Mouse (Mus musculus): ENCODE measurements at regions not wholly inside any gene's neighbourhood (a gene's known extent, or its start where the extent isn't known, plus 50 kb on each side); places are given as distances from the start of the nearest gene placed in this dataset.

GRCm38 (mm10) chr2:169319521-169319920 is 268.0 kb downstream of the Gm11011 start:
- no peak for DNase-seq

DNA sequence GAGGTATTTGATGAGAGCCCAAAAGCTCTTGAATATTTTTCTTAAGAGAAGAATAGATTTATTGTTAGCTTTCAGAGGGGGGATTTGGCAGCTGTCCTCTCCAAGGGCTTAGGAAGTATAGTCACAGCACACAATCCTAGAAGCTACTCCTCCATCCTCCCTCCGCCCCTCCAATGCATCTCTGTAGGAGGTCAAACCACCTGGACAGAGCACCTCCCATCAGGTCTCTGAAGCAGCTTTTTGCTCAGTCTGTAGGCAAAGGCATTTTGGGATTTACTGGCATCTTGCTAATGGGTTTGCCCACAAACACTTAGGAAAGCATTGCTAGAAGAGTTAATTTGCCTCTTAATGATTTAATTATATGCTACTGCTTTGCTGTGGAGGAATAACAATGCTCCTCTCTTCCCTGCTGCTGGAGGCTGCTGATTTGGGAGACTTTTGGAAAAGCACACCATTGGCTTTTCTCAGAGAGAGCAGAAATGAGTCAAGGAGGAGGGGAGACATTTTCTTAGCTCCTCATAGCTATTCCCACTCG is 273.1 kb downstream of the Gm11011 start:
- DNase-seq, result no peak

DNA sequence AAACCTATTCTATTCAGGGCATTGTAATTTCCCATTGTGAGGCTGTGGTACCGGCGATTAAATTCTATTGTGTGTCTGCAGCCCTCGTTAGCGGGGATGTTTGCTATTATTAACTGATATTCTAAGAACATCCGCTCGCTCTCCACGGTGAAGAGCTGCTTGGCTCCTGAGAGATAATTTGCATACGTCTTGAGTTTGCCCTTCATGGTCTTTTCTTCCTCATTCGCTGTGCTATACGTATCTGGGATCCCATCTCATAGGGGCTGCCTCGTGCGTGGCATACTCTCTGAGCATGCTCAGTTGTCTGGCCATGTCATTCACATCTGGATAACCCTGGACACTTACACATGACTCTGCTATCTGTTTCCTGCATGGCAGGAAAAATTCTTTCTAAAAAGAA is 275.7 kb downstream of the Gm11011 start:
- no peak for DNase-seq

DNA sequence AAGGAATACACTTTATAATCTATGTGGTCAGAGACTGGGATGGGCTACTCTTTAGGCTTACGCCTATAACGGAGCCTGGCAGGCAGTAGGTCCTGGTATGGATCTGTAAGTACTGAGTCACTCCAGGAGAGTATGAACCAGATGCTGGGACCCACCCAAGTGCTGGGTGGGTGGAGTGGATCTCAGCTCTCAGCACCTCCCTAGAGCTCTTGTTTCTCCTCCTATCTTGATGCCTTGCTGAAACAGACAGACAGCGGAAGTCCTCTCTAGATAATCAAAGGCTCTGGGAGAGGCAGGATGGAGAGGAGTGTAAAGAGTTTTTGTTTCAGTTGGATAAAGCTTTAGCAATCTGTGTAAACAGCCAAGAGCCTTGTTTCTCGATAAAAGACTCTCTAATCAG is 276.2 kb downstream of the Gm11011 start:
- DNase-seq, result no peak

- no peak for DNase-seq
These were observed 283.2 kb downstream of the Gm11011 start for GRCm38 (mm10) chr2:169304360-169304759.

DNA sequence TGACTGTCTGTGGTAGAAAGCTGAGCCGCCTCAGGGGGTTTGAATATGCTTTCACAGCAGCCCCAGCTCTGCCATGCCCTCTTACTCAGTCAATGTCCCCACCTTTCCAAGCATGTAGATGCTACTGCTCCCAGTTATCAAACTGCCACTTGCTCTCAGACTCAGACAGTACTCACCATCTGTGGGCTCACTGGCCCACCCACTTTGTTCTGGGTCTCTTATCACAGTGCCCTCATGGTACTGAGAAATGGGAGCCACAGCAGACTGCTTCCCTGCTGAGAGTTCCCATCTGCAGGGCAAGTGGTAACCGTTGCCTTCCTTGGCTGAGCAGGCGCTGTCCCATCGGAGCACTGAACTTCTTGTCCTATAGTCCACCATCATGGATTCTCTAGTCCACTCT is 286.6 kb downstream of the Gm11011 start:
- no peak for DNase-seq

DNA sequence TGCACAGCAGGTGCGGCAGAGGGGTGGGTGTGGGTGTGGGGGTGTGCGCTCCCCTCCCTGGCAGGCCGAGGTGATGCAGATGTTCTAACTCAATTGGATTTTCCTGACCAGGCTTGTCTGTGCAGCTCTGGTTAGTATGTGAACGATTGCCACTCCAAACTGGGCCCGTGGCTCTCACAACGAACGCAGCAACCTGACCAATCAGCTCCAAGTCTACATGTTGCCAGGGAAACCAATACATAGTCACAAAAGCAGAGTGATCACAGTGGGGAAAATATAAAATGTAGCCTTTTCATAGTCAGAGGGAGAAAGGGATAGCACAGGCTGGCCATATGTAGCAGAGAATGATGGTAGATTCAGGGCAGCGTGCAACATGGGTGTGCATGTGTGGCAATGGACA is 287.1 kb downstream of the Gm11011 start:
- no peak for DNase-seq

- peak; percentile 8 to 28 for DNase-seq
These were observed 289.5 kb downstream of the Gm11011 start for GRCm38 (mm10) chr2:169297841-169298627.

DNA sequence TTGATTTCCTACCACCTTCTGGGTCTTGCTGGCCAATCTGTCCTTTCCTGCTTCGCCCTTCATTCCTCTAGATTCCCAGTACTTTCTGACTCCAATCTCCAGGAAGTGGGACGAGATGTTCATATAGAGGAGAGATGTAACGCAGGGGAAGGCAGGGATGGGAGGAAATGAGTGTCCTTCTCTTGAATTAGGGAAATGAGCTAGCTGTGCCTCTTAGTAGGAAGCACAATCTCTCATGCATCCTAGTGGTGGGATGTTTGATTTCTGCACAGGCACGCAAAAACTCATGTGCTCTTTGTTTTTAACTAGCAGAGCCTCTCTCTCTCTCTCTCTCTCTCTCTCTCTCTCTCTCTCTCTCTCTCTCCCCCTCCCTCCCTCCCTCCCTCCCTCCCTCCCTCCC is 290.3 kb downstream of the Gm11011 start:
- DNase-seq, result no peak

GRCm38 (mm10) chr2:169293351-169293750 is 294.2 kb downstream of the Gm11011 start:
- no peak for DNase-seq

DNA sequence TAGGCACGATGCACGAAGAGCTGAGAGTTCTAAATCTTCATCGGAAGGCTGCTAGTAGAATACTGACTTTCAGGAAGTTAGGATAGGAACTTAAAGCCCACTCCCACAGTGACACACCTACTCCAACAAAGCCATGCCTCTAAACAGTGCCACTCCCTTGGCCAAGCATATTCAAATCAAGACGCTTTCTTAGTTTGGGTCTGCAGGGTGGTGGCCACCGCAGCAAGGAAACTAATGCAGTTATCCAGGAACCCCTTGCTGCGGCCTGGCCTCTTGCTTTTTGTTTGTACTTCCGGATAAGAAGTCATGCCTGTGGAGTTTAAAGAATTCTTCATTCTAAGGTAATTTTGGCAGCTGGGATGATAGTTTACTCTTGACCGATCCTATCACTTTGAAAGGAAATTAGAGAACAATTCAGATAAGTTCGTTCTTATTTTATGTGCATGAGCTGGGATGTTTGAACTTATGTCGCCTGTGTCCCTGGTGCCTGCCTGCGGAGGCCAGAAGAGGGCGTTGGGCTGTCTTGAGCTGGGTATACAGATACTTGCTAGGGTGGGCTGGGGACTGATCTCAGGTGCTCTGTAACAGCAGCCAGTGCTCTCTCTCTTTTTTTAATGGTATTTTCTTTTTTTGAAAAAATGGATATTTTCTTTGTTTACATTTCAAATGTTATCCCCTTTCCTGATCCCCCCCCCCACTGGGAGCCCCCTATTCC is 298.5 kb downstream of the Gm11011 start:
- DNase-seq, result no peak

DNA sequence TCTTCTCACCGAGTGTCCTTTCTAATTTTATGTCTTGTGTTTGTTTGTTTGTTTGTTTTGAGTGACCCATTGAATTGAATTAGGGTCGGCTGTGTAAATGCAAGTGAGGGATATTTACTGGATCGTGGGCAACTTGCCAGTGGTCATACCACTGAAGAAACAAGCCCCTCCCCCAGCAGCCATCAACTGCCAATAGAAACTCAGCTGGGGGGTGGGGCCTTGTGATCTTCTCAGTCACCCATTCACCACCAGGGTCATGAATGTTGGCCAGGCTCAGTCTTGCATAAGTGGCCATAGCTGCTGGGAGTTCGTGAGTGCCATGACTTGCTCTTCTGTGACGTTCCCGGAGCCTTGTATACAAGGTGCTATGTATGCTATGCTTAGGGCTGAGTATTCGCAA is 300.8 kb downstream of the Gm11011 start:
- DNase-seq, result no peak

GRCm38 (mm10) chr2:169282508-169283117 is 304.9 kb downstream of the Gm11011 start:
- no peak for DNase-seq

GRCm38 (mm10) chr2:169275371-169275770 is 312.2 kb downstream of the Gm11011 start:
- no peak for DNase-seq

DNA sequence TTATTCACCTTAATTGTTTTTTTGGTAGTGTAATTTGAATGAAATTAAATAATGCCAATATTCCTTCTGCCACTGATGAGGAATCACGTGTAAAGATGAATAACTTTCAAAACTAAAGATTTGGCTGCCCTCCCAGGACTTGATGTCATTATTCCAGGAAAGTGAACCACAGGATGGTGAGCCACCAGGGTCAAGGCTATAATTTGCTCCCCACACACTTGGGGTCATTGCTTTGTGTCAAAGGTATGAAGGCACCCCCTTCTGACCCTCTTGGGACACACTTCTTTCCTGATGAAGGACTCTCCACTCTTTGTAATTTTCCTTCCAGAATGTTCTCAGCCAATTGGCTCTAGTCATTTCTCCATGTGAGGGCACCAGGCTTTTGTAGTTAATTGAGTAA is 313.4 kb downstream of the Gm11011 start:
- DNase-seq, result no peak

GRCm38 (mm10) chr2:169272622-169273021 is 314.9 kb downstream of the Gm11011 start:
- DNase-seq, result no peak

DNA sequence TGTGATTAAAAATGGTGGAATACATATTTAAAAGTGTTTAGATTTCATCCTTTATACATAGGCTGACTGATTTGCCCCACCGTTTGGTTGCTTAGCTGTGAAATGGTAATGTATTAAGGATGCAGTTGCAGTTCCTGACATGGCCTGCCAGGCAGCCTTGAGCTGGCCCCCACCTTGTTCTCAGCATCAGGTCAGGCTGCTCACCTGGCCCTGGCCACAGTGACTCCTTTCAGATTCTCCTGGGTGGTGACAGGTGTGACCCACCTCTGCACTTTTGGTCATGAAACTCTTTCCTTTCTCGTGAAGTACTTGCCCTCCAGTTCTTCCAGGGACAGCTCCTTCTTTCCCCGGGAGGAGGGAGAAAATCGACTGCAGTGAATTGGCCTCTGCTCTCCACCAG is 315.5 kb downstream of the Gm11011 start:
- no peak for DNase-seq

GRCm38 (mm10) chr2:169260636-169261035 is 305.2 kb upstream of the Zfp64 start:
- no peak for DNase-seq

DNA sequence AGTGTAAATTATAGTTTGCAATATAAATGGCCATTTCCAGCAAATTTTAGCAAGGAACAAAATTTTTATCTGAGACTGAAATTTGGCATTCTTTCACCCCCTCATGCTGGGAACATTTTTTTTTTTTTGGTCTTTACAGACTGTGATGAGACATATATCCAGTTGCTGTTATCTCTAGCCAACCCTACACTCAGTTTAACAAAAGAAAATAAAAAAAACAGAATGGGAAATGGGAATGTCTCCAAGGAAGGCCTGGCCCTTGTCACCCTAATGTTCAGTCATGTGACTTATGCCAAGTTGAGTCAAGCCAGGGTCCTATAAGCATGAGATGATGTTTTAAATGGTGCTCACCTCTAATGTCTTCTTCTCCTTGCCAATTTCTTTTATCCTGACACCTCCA is 289.2 kb upstream of the Zfp64 start:
- no peak for DNase-seq

- DNase-seq, result no peak
These were observed 288.6 kb upstream of the Zfp64 start for GRCm38 (mm10) chr2:169243981-169244380.

GRCm38 (mm10) chr2:169237856-169238255 is 282.5 kb upstream of the Zfp64 start:
- no peak for DNase-seq

DNA sequence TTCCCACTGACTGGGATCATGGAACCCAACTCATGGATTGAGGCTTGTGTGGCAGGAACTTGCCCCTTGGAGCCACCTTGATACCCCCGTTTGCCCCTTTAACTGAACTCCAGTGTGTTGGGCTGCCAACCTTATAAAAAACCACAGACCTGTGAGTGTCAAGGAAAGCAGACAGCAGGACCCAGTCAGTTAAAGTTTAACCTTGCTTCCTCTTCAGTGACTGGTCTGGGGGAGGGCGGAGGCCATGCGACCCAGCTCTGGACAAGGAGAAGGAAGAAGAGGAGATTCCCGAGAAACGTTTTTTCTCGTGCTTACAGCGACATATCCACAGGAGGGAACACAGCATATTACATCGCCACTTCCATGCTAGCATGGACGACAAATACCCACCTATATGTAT is 281.9 kb upstream of the Zfp64 start:
- DNase-seq, result no peak

DNA sequence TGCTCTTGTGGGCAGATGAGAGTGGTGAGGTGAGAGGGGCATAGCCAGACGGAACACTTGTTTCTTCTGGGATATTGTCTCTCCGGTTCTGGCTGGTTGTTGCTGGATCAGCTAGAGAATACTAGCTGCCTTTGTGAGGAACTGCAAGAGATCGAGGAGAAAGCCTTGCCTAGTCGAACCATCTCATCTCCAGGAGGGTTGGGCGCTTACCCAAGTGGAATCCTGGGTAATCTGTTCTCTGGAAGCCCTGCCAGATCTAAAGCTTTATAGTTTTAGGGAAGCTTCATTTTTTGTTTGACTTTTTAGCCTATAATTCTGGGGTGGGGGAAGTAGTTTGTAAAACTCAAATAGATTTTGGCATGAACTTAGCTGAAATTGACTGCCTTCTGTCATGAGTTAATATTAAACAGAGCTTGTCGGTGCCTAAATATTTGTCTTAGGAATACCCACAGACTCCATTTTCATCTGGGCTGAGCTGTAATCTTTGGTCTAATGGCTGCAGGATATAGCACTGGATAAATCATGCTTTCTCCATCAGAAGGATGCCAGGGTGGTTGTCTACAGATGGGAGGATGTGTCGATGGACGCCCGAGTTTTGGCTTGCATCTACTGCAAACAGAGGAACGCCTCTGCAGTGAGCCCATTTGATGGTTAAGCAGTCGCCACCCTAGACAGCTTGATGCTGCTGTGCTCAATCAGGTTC is 279.1 kb upstream of the Zfp64 start:
- DNase-seq, result peak; percentile 32 to 56
